Mouse (Mus musculus) thymus, adult 2 months (tissue): Measurements from ENCODE around the gene Hoxa4. TPM values are rescaled to one million over a fixed set of nuclear protein-coding genes. Genes with fewer than 3 reads are reported as not detected.

Source experiments
- DNase-seq: peaks from one replicate; pipeline ENCODE4 v3.0.0; 2021
- H3K27ac ChIP-seq: fragments of 200-500 bp; 2 replicates; pipeline ENCODE4 v1.5.1; 2012; ENCODE audit warnings: low read length, control low read depth; ENCODE audit not compliant: control insufficient read depth, insufficient read depth
- H3K27me3 ChIP-seq: fragments of 200-500 bp; 2 replicates; pipeline ENCODE4 v1.6.1; 2012; ENCODE audit warnings: mild to moderate bottlenecking, low read length, moderate library complexity, mixed read lengths; ENCODE audit not compliant: control insufficient read depth, insufficient read depth
- H3K36me3 ChIP-seq: fragments of 200-500 bp; 2 replicates; pipeline ENCODE4 v1.6.1; 2012; ENCODE audit warnings: mild to moderate bottlenecking, low read length, moderate library complexity; ENCODE audit not compliant: control insufficient read depth, insufficient read depth
- H3K4me1 ChIP-seq: fragments of 200-500 bp; replicated peaks from 2 replicates; pipeline ENCODE4 v1.6.1; 2012; ENCODE audit warnings: low read length; ENCODE audit not compliant: control insufficient read depth, insufficient read depth
- H3K4me3 ChIP-seq: fragments of 200-500 bp; 2 replicates; pipeline ENCODE4 v1.5.1; 2012; ENCODE audit warnings: mild to moderate bottlenecking, low read length, control low read depth, moderate library complexity; ENCODE audit not compliant: control insufficient read depth, insufficient read depth
- CTCF ChIP-seq: fragments of 200-500 bp; IDR thresholded peaks from 2 replicates; pipeline ENCODE4 v1.5.1; 2012; ENCODE audit warnings: mild to moderate bottlenecking, control low read depth, low read length, moderate library complexity, borderline replicate concordance; ENCODE audit not compliant: control insufficient read depth, poor library complexity, insufficient read depth; ENCODE audit errors: extremely low read depth
- POLR2A ChIP-seq: fragments of 200-500 bp; IDR thresholded peaks from 2 replicates; pipeline ENCODE4 v1.6.1; 2012; ENCODE audit warnings: mild to moderate bottlenecking, low read length, control low read depth, moderate library complexity; ENCODE audit not compliant: control insufficient read depth, poor library complexity, insufficient read depth; ENCODE audit errors: extremely low read depth
- WGBS: fragments of 180-500 bp; shearing (Covaris S2); methylation state at CpG from one replicate; pipeline ENCODE4 v1.1.7; 2018; 5-methylcytosine and 5-hydroxymethylcytosine counted together
- polyA plus RNA-seq: library from polyadenylated mRNA; depleted of rRNA; stranded (reverse); fragments of >200 nt; gene quantifications from 2 replicates; pipeline ENCODE4 v1.2.3, GENCODE M21; 2012

The Hoxa4 gene
- polyA plus RNA-seq, 1 experiment, result 1.5 TPM

GRCm38 (mm10) chr6:52170898-52171223 lies 20.7 kb downstream of the Hoxa4 start:
- no peak for DNase-seq
- Histone ChIP-seq H3K27me3 (0 out of 2 replicates have a peak, but pooled peaks cover 2% of the 10 kb centered on the region), H3K36me3 (no peaks in the 10 kb centered on the region), H3K4me3 (no peak overlapping the region), H3K4me1 (no peaks in the 10 kb centered on the region), H3K27ac (no peak overlapping the region)
- no peak for TF ChIP-seq CTCF
- no peak for TF ChIP-seq POLR2A
- 81% methylated on average over 5 of the region's 5 CpGs for WGBS

GRCm38 (mm10) chr6:52170166-52170897 lies 21.2 kb downstream of the Hoxa4 start:
- TF ChIP-seq CTCF (no peak), POLR2A (no peak)
- WGBS, result 92% methylated on average over 40 of the region's 40 CpGs
- Histone ChIP-seq H3K36me3 (no peaks in the 10 kb centered on the region), H3K4me3 (no peak overlapping the region), H3K27ac (no peak overlapping the region), H3K4me1 (no peaks in the 10 kb centered on the region), H3K27me3 (0 out of 2 replicates have a peak, but pooled peaks cover 2% of the 10 kb centered on the region)
- no peak for DNase-seq

GRCm38 (mm10) chr6:52169499-52170165 lies 21.9 kb downstream of the Hoxa4 start:
- Histone ChIP-seq H3K27ac (no peak overlapping the region), H3K4me3 (no peak overlapping the region)
- no peak for DNase-seq

GRCm38 (mm10) chr6:52168191-52169055 lies 23.1 kb downstream of the Hoxa4 start:
- 92% methylated on average over 42 of the region's 42 CpGs for WGBS
- no peak for TF ChIP-seq CTCF
- no peak for TF ChIP-seq POLR2A
- H3K27me3 ChIP-seq, result peaks cover 2% of the 10 kb centered on the region
- H3K4me3 ChIP-seq, result no peak overlapping the region
- H3K27ac ChIP-seq, result no peak overlapping the region
- H3K4me1 ChIP-seq, result no peaks in the 10 kb centered on the region
- DNase-seq, result no peak
- H3K36me3 ChIP-seq, result no peaks in the 10 kb centered on the region

More at GRCm38 (mm10) chr6:52169499-52170165, 21.9 kb downstream of the Hoxa4 start:
- TF ChIP-seq CTCF (no peak), POLR2A (no peak)
- Histone ChIP-seq H3K36me3 (no peaks in the 10 kb centered on the region), H3K4me1 (no peaks in the 10 kb centered on the region), H3K27me3 (peaks cover 2% of the 10 kb centered on the region; the same call in 1 of the 2 replicates)
- 92% methylated on average over 16 of the region's 16 CpGs for WGBS

GRCm38 (mm10) chr6:52167736-52168161 lies 23.8 kb downstream of the Hoxa4 start:
- TF ChIP-seq POLR2A (no peak), CTCF (no peak)
- 95% methylated on average over 14 of the region's 14 CpGs for WGBS
- Histone ChIP-seq H3K27me3 (peaks cover 4% of the 10 kb centered on the region), H3K27ac (peak overlapping the region; percentile 51; the same call in 1 of the 2 replicates), H3K36me3 (no peaks in the 10 kb centered on the region), H3K4me1 (no peaks in the 10 kb centered on the region), H3K4me3 (no peak overlapping the region)
- no peak for DNase-seq

GRCm38 (mm10) chr6:52167176-52167575 lies 24.4 kb downstream of the Hoxa4 start:
- WGBS, result 96% methylated on average over 1 of the region's 1 CpGs
- TF ChIP-seq CTCF, result no peak
- TF ChIP-seq POLR2A, result no peak
- no peak overlapping the region for H3K27ac ChIP-seq

GRCm38 (mm10) chr6:52166431-52167077 lies 25.0 kb downstream of the Hoxa4 start:
- no peak for DNase-seq
- 87% methylated on average over 4 of the region's 4 CpGs for WGBS
- Histone ChIP-seq H3K36me3 (no peaks in the 10 kb centered on the region), H3K4me3 (no peak overlapping the region), H3K27ac (no peak overlapping the region), H3K4me1 (no peaks in the 10 kb centered on the region), H3K27me3 (peaks cover 5% of the 10 kb centered on the region)
- no peak for TF ChIP-seq POLR2A
- no peak for TF ChIP-seq CTCF

More at GRCm38 (mm10) chr6:52167176-52167575, 24.4 kb downstream of the Hoxa4 start:
- no peaks in the 10 kb centered on the region for H3K36me3 ChIP-seq
- no peak overlapping the region for H3K4me3 ChIP-seq
- no peak for DNase-seq
- H3K4me1 ChIP-seq, result no peaks in the 10 kb centered on the region
- peaks cover 5% of the 10 kb centered on the region for H3K27me3 ChIP-seq
